Mouse (Mus musculus): ENCODE measurements at regions not wholly inside any gene's neighbourhood (a gene's known extent, or its start where the extent isn't known, plus 50 kb on each side); places are given as distances from the start of the nearest gene placed in this dataset.

- H3K9ac ChIP-seq (replicated peaks): no peak overlapping the region
- WGBS: 58% methylated on average over 14 of the region's 14 CpGs
- no peaks in the 10 kb centered on the region; the same call in 1 of the 2 replicates for H3K4me1 ChIP-seq (replicated peaks)
- H3K27ac ChIP-seq: 0 out of 2 replicates have a peak overlapping the region, but pooled peaks have one; percentile 60
- H3K4me3 ChIP-seq (replicated peaks): no peak overlapping the region
- H3K9me3 ChIP-seq: no peaks in the 10 kb centered on the region
- no peaks in the 10 kb centered on the region for H3K27me3 ChIP-seq
- ATAC-seq (ENCODE audit: insufficient number of reproducible peaks, insufficient read depth, low FRiP score, low TSS enrichment, low read depth): no peak; the same call in 1 of the 2 replicates
- 0 out of 2 replicates have a peak overlapping the region, but pooled peaks have one; percentile 16 for H3K4me2 ChIP-seq
- H3K36me3 ChIP-seq: no peaks in the 10 kb centered on the region
Observed at GRCm38 (mm10) chr3:39460183-39460888, 573.6 kb downstream of the Fat4 start.

- Histone ChIP-seq H3K4me1 (replicated peaks) (no peaks in the 10 kb centered on the region; the same call in 1 of the 2 replicates), H3K9me3 (no peaks in the 10 kb centered on the region), H3K27ac (no peak overlapping the region), H3K4me2 (no peak overlapping the region), H3K9ac (replicated peaks) (no peak overlapping the region), H3K4me3 (replicated peaks) (no peak overlapping the region), H3K27me3 (no peaks in the 10 kb centered on the region), H3K36me3 (no peaks in the 10 kb centered on the region)
- 91% methylated on average over 4 of the region's 4 CpGs for WGBS
- ATAC-seq (ENCODE audit: insufficient number of reproducible peaks, insufficient read depth, low FRiP score, low TSS enrichment, low read depth): no peak
Observed at GRCm38 (mm10) chr3:39461561-39461960, 574.8 kb downstream of the Fat4 start.

- Histone ChIP-seq H3K9me3 (no peaks in the 10 kb centered on the region), H3K36me3 (no peaks in the 10 kb centered on the region), H3K27ac (no peak overlapping the region), H3K4me2 (no peak overlapping the region), H3K27me3 (no peaks in the 10 kb centered on the region), H3K4me1 (replicated peaks) (no peaks in the 10 kb centered on the region), H3K4me3 (replicated peaks) (no peak overlapping the region), H3K9ac (replicated peaks) (no peak overlapping the region)
- no peak for ATAC-seq (ENCODE audit: insufficient number of reproducible peaks, insufficient read depth, low FRiP score, low TSS enrichment, low read depth)
- 59% methylated on average over 3 of the region's 3 CpGs for WGBS
Observed at GRCm38 (mm10) chr3:39465811-39466210, 579.1 kb downstream of the Fat4 start.

- Histone ChIP-seq H3K4me1 (replicated peaks) (no peaks in the 10 kb centered on the region), H3K27me3 (no peaks in the 10 kb centered on the region), H3K27ac (no peak overlapping the region), H3K4me2 (no peak overlapping the region), H3K4me3 (replicated peaks) (no peak overlapping the region), H3K36me3 (no peaks in the 10 kb centered on the region), H3K9me3 (no peaks in the 10 kb centered on the region), H3K9ac (replicated peaks) (no peak overlapping the region)
- no peak for ATAC-seq (ENCODE audit: insufficient number of reproducible peaks, insufficient read depth, low FRiP score, low TSS enrichment, low read depth)
- WGBS: 80% methylated on average over 7 of the region's 7 CpGs
Observed at GRCm38 (mm10) chr3:39489392-39489791, 602.7 kb downstream of the Fat4 start.

GRCm38 (mm10) chr3:39494363-39494762, 607.6 kb downstream of the Fat4 start:
- Histone ChIP-seq H3K4me2 (no peak overlapping the region), H3K9ac (replicated peaks) (no peak overlapping the region), H3K27ac (no peak overlapping the region), H3K27me3 (no peaks in the 10 kb centered on the region), H3K36me3 (no peaks in the 10 kb centered on the region), H3K4me3 (replicated peaks) (no peak overlapping the region), H3K4me1 (replicated peaks) (no peaks in the 10 kb centered on the region), H3K9me3 (no peaks in the 10 kb centered on the region)
- no peak for ATAC-seq (ENCODE audit: insufficient number of reproducible peaks, insufficient read depth, low FRiP score, low TSS enrichment, low read depth)
- WGBS: 93% methylated on average over 3 of the region's 3 CpGs

GRCm38 (mm10) chr3:39528087-39528486, 641.3 kb downstream of the Fat4 start:
- Histone ChIP-seq H3K9me3 (no peaks in the 10 kb centered on the region), H3K4me3 (replicated peaks) (no peak overlapping the region), H3K27me3 (no peaks in the 10 kb centered on the region), H3K4me2 (no peak overlapping the region), H3K9ac (replicated peaks) (no peak overlapping the region), H3K36me3 (no peaks in the 10 kb centered on the region), H3K4me1 (replicated peaks) (peaks cover 11% of the 10 kb centered on the region), H3K27ac (peak overlapping the region; percentile 62; the same call in 1 of the 2 replicates)
- ATAC-seq (ENCODE audit: insufficient number of reproducible peaks, insufficient read depth, low FRiP score, low TSS enrichment, low read depth): no peak; the same call in 1 of the 2 replicates
- 51% methylated on average over 5 of the region's 5 CpGs for WGBS

GRCm38 (mm10) chr3:39537515-39537914, 650.8 kb downstream of the Fat4 start:
- Histone ChIP-seq H3K27ac (no peak overlapping the region), H3K4me3 (replicated peaks) (no peak overlapping the region), H3K4me2 (no peak overlapping the region), H3K36me3 (no peaks in the 10 kb centered on the region), H3K4me1 (replicated peaks) (peaks cover 10% of the 10 kb centered on the region; the same call in 1 of the 2 replicates), H3K27me3 (no peaks in the 10 kb centered on the region), H3K9me3 (no peaks in the 10 kb centered on the region), H3K9ac (replicated peaks) (no peak overlapping the region)
- no peak for ATAC-seq (ENCODE audit: insufficient number of reproducible peaks, insufficient read depth, low FRiP score, low TSS enrichment, low read depth)
- WGBS: 84% methylated on average over 2 of the region's 2 CpGs

GRCm38 (mm10) chr3:39540530-39541118, 653.9 kb downstream of the Fat4 start:
- peak; percentile 76 for ATAC-seq (ENCODE audit: insufficient number of reproducible peaks, insufficient read depth, low FRiP score, low TSS enrichment, low read depth)
- Histone ChIP-seq H3K4me2 (no peak overlapping the region), H3K27me3 (no peaks in the 10 kb centered on the region), H3K36me3 (no peaks in the 10 kb centered on the region), H3K4me3 (replicated peaks) (no peak overlapping the region), H3K9ac (replicated peaks) (no peak overlapping the region), H3K4me1 (replicated peaks) (peaks cover 10% of the 10 kb centered on the region; the same call in 1 of the 2 replicates), H3K9me3 (no peaks in the 10 kb centered on the region), H3K27ac (peak overlapping the region; percentile 50; the same call in 1 of the 2 replicates)
- 31% methylated on average over 7 of the region's 7 CpGs for WGBS

GRCm38 (mm10) chr3:39559460-39560041, 672.8 kb downstream of the Fat4 start:
- WGBS: 88% methylated on average over 3 of the region's 3 CpGs
- H3K4me3 ChIP-seq (replicated peaks): no peak overlapping the region
- no peaks in the 10 kb centered on the region for H3K9me3 ChIP-seq

GRCm38 (mm10) chr3:39560951-39561350, 674.2 kb downstream of the Fat4 start:
- Histone ChIP-seq H3K36me3 (no peaks in the 10 kb centered on the region), H3K9ac (replicated peaks) (no peak overlapping the region), H3K4me2 (no peak overlapping the region), H3K4me3 (replicated peaks) (no peak overlapping the region), H3K27me3 (no peaks in the 10 kb centered on the region), H3K27ac (no peak overlapping the region), H3K9me3 (no peaks in the 10 kb centered on the region), H3K4me1 (replicated peaks) (0 out of 2 replicates have a peak, but pooled peaks cover 6% of the 10 kb centered on the region)
- WGBS: 59% methylated on average over 1 of the region's 1 CpGs
- ATAC-seq (ENCODE audit: insufficient number of reproducible peaks, insufficient read depth, low FRiP score, low TSS enrichment, low read depth): no peak

More at GRCm38 (mm10) chr3:39559460-39560041, 672.8 kb downstream of the Fat4 start:
- no peak overlapping the region for H3K4me2 ChIP-seq
- 0 out of 2 replicates have a peak, but pooled peaks cover 6% of the 10 kb centered on the region for H3K4me1 ChIP-seq (replicated peaks)
- H3K9ac ChIP-seq (replicated peaks): no peak overlapping the region
- no peaks in the 10 kb centered on the region for H3K36me3 ChIP-seq
- no peak overlapping the region for H3K27ac ChIP-seq
- no peaks in the 10 kb centered on the region for H3K27me3 ChIP-seq
- no peak for ATAC-seq (ENCODE audit: insufficient number of reproducible peaks, insufficient read depth, low FRiP score, low TSS enrichment, low read depth)

- Histone ChIP-seq H3K4me1 (replicated peaks) (peaks cover 20% of the 10 kb centered on the region), H3K27ac (peak overlapping the region; percentile 90), H3K9ac (replicated peaks) (no peak overlapping the region), H3K9me3 (no peaks in the 10 kb centered on the region), H3K36me3 (no peaks in the 10 kb centered on the region), H3K27me3 (no peaks in the 10 kb centered on the region), H3K4me2 (0 out of 2 replicates have a peak overlapping the region, but pooled peaks have one; percentile 2), H3K4me3 (replicated peaks) (no peak overlapping the region)
- 15% methylated on average over 5 of the region's 5 CpGs for WGBS
- peak; percentile 75 for ATAC-seq (ENCODE audit: insufficient number of reproducible peaks, insufficient read depth, low FRiP score, low TSS enrichment, low read depth)
Observed at GRCm38 (mm10) chr3:39571444-39572237, 684.9 kb downstream of the Fat4 start.

Measured in limb, embryonic 12.5 days (tissue).